Mouse (Mus musculus): ENCODE results near the gene Foxg1. TPM values are rescaled to one million over a fixed set of nuclear protein-coding genes. Genes with fewer than 3 reads are reported as not detected.
A peak's percentile ranks its signal among the peaks of the same experiment; 100 is the strongest.

Gene Foxg1
- total RNA-seq, 2 experiments from 2014 or later = 149 to 167 TPM

DNA sequence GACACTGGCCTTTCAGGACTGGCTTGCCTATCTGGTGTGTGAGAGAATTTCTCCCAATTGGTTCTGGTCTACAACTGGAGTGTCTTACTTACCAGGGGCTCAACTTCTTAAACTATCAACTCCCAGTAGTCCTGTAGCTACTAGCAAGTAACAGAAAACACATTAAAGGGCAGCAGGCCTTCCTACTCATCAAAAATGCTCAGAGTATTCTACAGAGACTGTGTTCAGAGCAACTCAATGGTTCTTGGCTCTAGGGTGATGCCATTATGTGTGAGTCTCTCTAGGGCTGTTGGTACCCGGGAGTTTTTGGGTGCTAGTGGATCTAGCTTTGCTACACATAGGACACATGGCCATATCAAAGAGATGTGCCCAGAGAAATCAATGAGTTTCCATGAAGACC lies 3.5 kb upstream of the Foxg1 start:
- H3K27ac ChIP-seq = peak overlapping the region; percentile 100
- DNase-seq (ENCODE audit: low spot score in 2 of 2) = no peak

DNA sequence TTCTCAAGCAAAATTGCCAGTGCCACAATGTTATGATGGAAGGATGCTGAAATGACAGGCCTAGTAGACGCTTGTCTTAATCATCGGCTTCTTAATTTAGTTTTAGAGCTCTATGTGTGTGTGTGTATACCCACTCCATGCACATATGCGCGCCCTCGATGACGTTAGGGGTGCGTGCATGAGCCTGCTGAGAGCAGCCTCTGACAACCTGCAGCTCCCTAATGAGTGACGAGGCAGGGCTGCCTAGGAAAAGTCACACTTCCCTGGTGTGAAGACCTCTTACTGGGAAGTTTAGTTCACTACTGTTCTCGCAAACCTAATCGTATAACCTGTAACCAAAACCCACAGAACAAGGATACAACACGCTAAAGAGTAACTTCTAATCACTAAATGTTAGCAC lies 3.0 kb upstream of the Foxg1 start:
- H3K4me3 ChIP-seq = peak overlapping the region; percentile 89
- no peak for TF ChIP-seq CTCF (conservative IDR thresholded peaks at IDR 0.05)
- no peak for DNase-seq (ENCODE audit: low spot score in 2 of 2)
- peak overlapping the region; percentile 100 for H3K27ac ChIP-seq

More for the DNA sequence above, 3.5 kb upstream of the Foxg1 start:
- H3K4me3 ChIP-seq = peak overlapping the region; percentile 89
- TF ChIP-seq CTCF (conservative IDR thresholded peaks at IDR 0.05) = no peak

DNA sequence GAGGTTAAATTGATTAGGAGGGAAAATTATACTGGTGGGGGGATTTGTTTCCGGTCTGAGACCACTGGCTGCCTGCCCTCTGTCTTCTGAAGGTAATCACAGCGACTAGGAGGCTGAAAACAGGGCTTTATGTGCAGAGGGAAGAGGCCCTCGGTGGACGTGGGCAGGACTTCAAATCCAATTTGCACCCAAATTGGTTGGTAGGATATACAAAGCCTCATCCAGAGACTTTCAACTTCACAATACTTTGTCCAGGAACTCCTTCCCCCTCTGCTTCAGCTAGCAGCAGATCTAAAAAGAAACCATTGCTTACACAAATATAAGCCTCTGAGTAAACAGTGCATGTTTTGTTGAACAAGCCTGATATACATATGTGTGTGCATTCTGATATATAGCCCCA lies 2.0 kb upstream of the Foxg1 start:
- TF ChIP-seq CTCF (conservative IDR thresholded peaks at IDR 0.05) = no peak
- DNase-seq (ENCODE audit: low spot score in 2 of 2) = no peak
- Histone ChIP-seq H3K27ac (peak overlapping the region; percentile 100), H3K4me3 (peak overlapping the region; percentile 89)

DNA sequence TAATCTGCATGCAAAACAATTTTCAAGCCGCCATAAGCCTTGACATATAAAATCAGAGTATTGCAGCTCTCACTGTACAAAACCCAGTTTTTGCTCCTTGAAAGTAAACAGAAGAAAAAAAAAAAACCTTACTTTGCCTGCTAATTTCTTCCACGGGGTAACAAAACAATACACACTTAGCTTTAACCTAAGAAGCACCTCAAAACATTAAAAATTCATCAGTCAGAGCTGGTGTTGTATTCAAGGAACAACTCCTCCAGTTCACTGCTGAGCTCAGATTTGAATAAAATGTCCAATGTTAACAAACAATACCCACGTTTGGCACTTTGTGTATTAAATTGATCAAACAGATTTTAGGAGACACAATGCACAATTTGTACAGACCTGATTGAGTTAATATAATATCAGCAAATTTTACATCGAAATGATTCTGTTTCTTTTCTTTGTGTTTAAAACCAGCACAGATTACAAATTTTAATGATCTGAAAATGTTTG lies 1.4 kb upstream of the Foxg1 start:
- TF ChIP-seq CTCF (conservative IDR thresholded peaks at IDR 0.05) = no peak
- peak overlapping the region; percentile 100 for H3K27ac ChIP-seq
- H3K4me3 ChIP-seq = peak overlapping the region; percentile 89
- DNase-seq (ENCODE audit: low spot score in 2 of 2) = no peak

GRCm38 (mm10) chr12:49381721-49382365 lies 617 bp upstream of the Foxg1 start:
- DNase-seq (ENCODE audit: low spot score in 2 of 2) = no peak
- H3K4me3 ChIP-seq = peak overlapping the region; percentile 89
- H3K27ac ChIP-seq = peak overlapping the region; percentile 100
- TF ChIP-seq CTCF (conservative IDR thresholded peaks at IDR 0.05) = no peak

DNA sequence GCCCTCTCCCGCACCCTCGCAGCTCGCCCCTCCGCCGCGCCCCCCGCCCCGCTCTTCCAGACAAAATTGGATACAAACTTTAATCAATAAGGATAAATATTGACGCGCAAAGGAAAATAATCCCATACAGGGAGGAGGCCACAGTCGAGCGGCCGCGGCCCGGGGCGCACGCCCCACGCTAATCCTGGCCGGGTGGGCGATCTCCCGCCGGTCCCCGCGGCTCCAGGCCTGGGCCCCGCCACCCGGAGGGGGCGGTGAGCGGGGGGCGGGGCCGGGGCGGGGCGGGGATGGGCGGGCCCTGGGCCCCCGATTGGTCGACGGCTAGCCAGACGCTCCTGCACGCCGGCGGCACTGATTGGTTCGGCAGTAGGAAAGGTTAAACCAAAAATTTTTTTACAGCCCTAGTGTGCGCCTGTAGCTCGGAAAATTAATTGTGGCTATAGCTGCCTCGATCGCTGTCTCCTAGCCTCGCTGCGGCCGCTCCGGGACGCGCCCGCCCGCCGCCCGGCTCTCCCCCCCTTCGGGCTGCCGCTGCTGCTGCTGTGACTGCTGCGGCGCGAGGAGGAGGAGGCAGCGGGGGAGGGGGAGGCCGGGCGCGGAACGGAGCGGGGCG lies 1.2 kb downstream of the Foxg1 start:
- TF ChIP-seq CTCF (conservative IDR thresholded peaks at IDR 0.05) = no peak
- Histone ChIP-seq H3K27ac (peak overlapping the region; percentile 100), H3K4me3 (peak overlapping the region; percentile 89)
- peak; percentile 88 to 94 for DNase-seq (ENCODE audit: low spot score in 2 of 2)

DNA sequence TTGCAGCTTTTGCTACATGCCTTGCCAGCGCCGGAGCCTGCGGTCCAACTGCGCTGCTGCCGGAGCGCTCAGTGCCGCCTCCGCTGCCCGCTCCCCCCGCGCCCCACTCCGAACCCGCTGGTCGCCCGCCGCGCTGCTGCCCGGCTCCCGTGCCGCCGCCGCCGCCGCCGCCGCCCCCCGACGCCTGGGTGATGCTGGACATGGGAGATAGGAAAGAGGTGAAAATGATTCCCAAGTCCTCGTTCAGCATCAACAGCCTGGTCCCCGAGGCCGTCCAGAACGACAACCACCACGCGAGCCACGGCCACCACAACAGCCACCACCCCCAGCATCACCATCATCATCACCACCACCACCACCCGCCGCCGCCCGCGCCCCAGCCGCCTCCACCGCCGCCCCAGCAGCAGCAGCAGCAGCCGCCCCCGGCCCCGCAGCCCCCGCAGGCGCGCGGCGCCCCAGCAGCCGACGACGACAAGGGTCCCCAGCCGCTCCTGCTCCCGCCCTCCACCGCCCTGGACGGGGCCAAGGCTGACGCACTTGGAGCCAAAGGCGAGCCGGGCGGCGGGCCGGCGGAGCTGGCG lies 1.9 kb downstream of the Foxg1 start:
- DNase-seq (ENCODE audit: low spot score in 2 of 2) = no peak
- peak overlapping the region; percentile 100 for H3K27ac ChIP-seq
- peak overlapping the region; percentile 89 for H3K4me3 ChIP-seq
- no peak for TF ChIP-seq CTCF (conservative IDR thresholded peaks at IDR 0.05)

DNA sequence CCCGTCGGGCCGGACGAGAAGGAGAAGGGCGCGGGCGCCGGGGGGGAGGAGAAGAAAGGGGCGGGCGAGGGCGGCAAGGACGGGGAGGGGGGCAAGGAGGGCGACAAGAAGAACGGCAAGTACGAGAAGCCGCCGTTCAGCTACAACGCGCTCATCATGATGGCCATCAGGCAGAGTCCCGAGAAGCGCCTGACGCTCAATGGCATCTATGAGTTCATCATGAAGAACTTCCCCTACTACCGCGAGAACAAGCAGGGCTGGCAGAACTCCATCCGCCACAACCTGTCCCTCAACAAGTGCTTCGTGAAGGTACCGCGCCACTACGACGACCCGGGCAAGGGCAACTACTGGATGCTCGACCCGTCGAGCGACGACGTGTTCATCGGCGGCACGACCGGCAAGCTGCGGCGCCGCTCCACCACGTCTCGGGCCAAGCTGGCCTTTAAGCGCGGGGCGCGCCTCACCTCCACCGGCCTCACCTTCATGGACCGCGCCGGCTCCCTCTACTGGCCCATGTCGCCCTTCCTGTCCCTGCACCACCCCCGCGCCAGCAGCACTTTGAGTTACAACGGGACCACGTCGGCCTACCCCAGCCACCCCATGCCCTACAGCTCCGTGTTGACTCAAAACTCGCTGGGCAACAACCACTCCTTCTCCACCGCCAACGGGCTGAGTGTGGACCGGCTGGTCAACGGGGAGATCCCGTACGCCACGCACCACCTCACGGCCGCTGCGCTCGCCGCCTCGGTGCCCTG lies 2.6 kb downstream of the Foxg1 start, which contains the start of gene Gm43517:
Gene Gm43517 (plus strand): TSS at position 299 of the 755 bp plus-strand sequence.
- peak within 1 kb of the TSS; percentile 89 for H3K4me3 ChIP-seq
- DNase-seq (ENCODE audit: low spot score in 2 of 2) = no peak
- TF ChIP-seq CTCF (conservative IDR thresholded peaks at IDR 0.05) = peak; percentile 57
- peak within 1 kb of the TSS; percentile 100 for H3K27ac ChIP-seq

DNA sequence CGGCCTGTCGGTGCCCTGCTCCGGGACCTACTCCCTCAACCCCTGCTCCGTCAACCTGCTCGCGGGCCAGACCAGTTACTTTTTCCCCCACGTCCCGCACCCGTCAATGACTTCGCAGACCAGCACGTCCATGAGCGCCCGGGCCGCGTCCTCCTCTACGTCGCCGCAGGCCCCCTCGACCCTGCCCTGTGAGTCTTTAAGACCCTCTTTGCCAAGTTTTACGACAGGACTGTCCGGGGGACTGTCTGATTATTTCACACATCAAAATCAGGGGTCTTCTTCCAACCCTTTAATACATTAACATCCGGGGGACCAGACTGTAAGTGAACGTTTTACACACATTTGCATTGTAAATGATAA lies 3.2 kb downstream of the Foxg1 start:
- peak overlapping the region; percentile 100 for H3K27ac ChIP-seq
- H3K4me3 ChIP-seq = peak overlapping the region; percentile 89
- no peak for DNase-seq (ENCODE audit: low spot score in 2 of 2)
- TF ChIP-seq CTCF (conservative IDR thresholded peaks at IDR 0.05) = no peak

- TF ChIP-seq CTCF (conservative IDR thresholded peaks at IDR 0.05) = no peak
- peak overlapping the region; percentile 100 for H3K27ac ChIP-seq
- DNase-seq (ENCODE audit: low spot score in 2 of 2) = no peak
- H3K4me3 ChIP-seq = peak overlapping the region; percentile 89
These were observed 3.8 kb downstream of the Foxg1 start for GRCm38 (mm10) chr12:49386081-49386805.

- no peak for DNase-seq (ENCODE audit: low spot score in 2 of 2)
- H3K27ac ChIP-seq = peak overlapping the region; percentile 100
These were observed 5.6 kb downstream of the Foxg1 start for GRCm38 (mm10) chr12:49387856-49388598.

DNA sequence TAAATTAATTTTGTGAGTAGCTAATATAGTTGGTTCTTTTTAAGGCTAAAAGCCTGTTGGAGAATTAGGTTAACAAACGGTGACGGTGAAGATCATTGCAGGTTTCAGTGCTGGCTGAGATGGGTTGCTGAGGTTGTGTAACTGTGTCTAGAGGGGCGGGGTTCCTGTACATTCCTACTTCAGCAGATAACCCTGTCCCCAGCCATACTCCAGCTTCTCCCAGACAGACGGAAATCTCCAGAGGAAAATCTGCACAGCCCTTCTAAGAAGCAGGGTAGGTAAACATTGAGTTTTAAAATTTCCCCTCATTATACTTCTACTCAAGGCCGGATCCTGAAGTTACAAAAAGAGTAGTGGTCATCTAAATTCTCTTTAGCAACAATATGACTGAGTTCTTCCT lies 7.2 kb downstream of the Foxg1 start:
- no peak for TF ChIP-seq CTCF (conservative IDR thresholded peaks at IDR 0.05)
- DNase-seq (ENCODE audit: low spot score in 2 of 2) = no peak
- peak overlapping the region; percentile 89 for H3K4me3 ChIP-seq
- H3K27ac ChIP-seq = peak overlapping the region; percentile 100

More at GRCm38 (mm10) chr12:49387856-49388598, 5.6 kb downstream of the Foxg1 start:
- peak overlapping the region; percentile 89 for H3K4me3 ChIP-seq
- no peak for TF ChIP-seq CTCF (conservative IDR thresholded peaks at IDR 0.05)
